Mouse (Mus musculus) olfactory bulb, adult 2 months (tissue): ENCODE results near the gene Slc43a3. TPM values are rescaled to one million over a fixed set of nuclear protein-coding genes. Genes with fewer than 3 reads are reported as not detected.

ENCODE experiments used
- H3K27ac ChIP-seq: fragments of 200-500 bp; 2 replicates; pipeline ENCODE4 v1.5.1; 2012; ENCODE audit warnings: low read depth, low read length; ENCODE audit not compliant: insufficient read depth
- H3K4me1 ChIP-seq: fragments of 200-500 bp; 2 replicates; pipeline ENCODE4 v1.6.1; 2012; ENCODE audit warnings: low read length; ENCODE audit not compliant: control insufficient read depth, insufficient read depth
- H3K4me3 ChIP-seq: fragments of 200-500 bp; 2 replicates; pipeline ENCODE4 v1.5.1; 2012; ENCODE audit warnings: mild to moderate bottlenecking, low read depth, low read length, moderate library complexity; ENCODE audit not compliant: insufficient read depth
- CTCF ChIP-seq: fragments of 200-500 bp; IDR thresholded peaks from 2 replicates; pipeline ENCODE4 v1.5.1; 2012; ENCODE audit warnings: low read depth, mild to moderate bottlenecking, low read length, moderate library complexity; ENCODE audit not compliant: insufficient read depth
- POLR2A ChIP-seq: fragments of 200-500 bp; IDR thresholded peaks from 2 replicates; pipeline ENCODE4 v1.6.1; 2012; ENCODE audit warnings: mild to moderate bottlenecking, low read depth, low read length, moderate library complexity; ENCODE audit not compliant: insufficient read depth
- WGBS: fragments of 180-500 bp; shearing (Covaris S2); methylation state at CpG from one replicate; pipeline ENCODE4 v1.1.7; 2018; 5-methylcytosine and 5-hydroxymethylcytosine counted together
- polyA plus RNA-seq: library from polyadenylated mRNA; stranded (reverse); fragments of >200 nt; gene quantifications from 2 replicates; pipeline ENCODE4 v1.2.4, GENCODE M21; 2012; ENCODE audit warnings: low replicate concordance; ENCODE audit not compliant: missing spikeins, insufficient read depth, insufficient read length

Gene Slc43a3
- polyA plus RNA-seq, result not detected in 2 replicates

GRCm38 (mm10) chr2:84936474-84937429 is at the start of gene Slc43a3:
TSS of gene Slc43a3 (plus strand) at chr2:84936579.
- Histone ChIP-seq H3K4me1 (peaks cover 5% of the 10 kb centered on the region; the same call in 1 of the 2 replicates), H3K4me3 (peak within 1 kb of the TSS; percentile 25; the same call in 1 of the 2 replicates), H3K27ac (no peak within 1 kb of the TSS)
- TF ChIP-seq POLR2A (no peak), CTCF (no peak)
- WGBS, result 26% methylated on average over 38 of the region's 38 CpGs

- H3K4me1 ChIP-seq, result peaks cover 33% of the 10 kb centered on the region
- peak overlapping the region; percentile 56 for H3K4me3 ChIP-seq
- TF ChIP-seq POLR2A (no peak), CTCF (no peak)
- WGBS, result 1% methylated on average over 39 of the region's 39 CpGs
- no peak overlapping the region for H3K27ac ChIP-seq
These were observed 49.5 kb upstream of the Slc43a3 start for GRCm38 (mm10) chr2:84886821-84887281.

- under 1% methylated on average over 58 of the region's 58 CpGs for WGBS
- Histone ChIP-seq H3K4me1 (peaks cover 30% of the 10 kb centered on the region), H3K27ac (no peak overlapping the region), H3K4me3 (peak overlapping the region; percentile 56)
- TF ChIP-seq CTCF (no peak), POLR2A (no peak)
These were observed 48.7 kb upstream of the Slc43a3 start for GRCm38 (mm10) chr2:84887411-84888271.

GRCm38 (mm10) chr2:84888657-84889315 is 47.6 kb upstream of the Slc43a3 start:
- 2% methylated on average over 28 of the region's 28 CpGs for WGBS

GRCm38 (mm10) chr2:84889316-84890044 is 46.9 kb upstream of the Slc43a3 start:
- peak overlapping the region; percentile 8; the same call in 1 of the 2 replicates for H3K4me3 ChIP-seq
- WGBS, result 15% methylated on average over 14 of the region's 14 CpGs
- H3K27ac ChIP-seq, result no peak overlapping the region
- peaks cover 29% of the 10 kb centered on the region for H3K4me1 ChIP-seq
- TF ChIP-seq CTCF (no peak), POLR2A (no peak)

More at GRCm38 (mm10) chr2:84888657-84889315, 47.6 kb upstream of the Slc43a3 start:
- Histone ChIP-seq H3K4me3 (peak overlapping the region; percentile 8; the same call in 1 of the 2 replicates), H3K27ac (no peak overlapping the region), H3K4me1 (peaks cover 29% of the 10 kb centered on the region)
- no peak for TF ChIP-seq POLR2A
- TF ChIP-seq CTCF, result peak; percentile 37; the same call in 1 of the 2 replicates

GRCm38 (mm10) chr2:84890045-84890340 is 46.4 kb upstream of the Slc43a3 start:
- H3K27ac ChIP-seq, result no peak overlapping the region
- WGBS, result 0% methylated on average over 5 of the region's 5 CpGs
- peaks cover 29% of the 10 kb centered on the region for H3K4me1 ChIP-seq
- TF ChIP-seq POLR2A, result no peak
- TF ChIP-seq CTCF, result peak; percentile 61; the same call in 1 of the 2 replicates
- H3K4me3 ChIP-seq, result no peak overlapping the region

- no peak for TF ChIP-seq POLR2A
- no peak for TF ChIP-seq CTCF
- 32% methylated on average over 6 of the region's 6 CpGs for WGBS
- Histone ChIP-seq H3K27ac (no peak overlapping the region), H3K4me3 (no peak overlapping the region), H3K4me1 (peaks cover 8% of the 10 kb centered on the region)
These were observed 43.0 kb upstream of the Slc43a3 start for GRCm38 (mm10) chr2:84893359-84893758.
